Mouse (Mus musculus) small intestine, adult 2 months (tissue): ENCODE measurements around the gene Rapgefl1. TPM values are rescaled to one million over a fixed set of nuclear protein-coding genes. Genes with fewer than 3 reads are reported as not detected.

Experiments used
- H3K27ac ChIP-seq: fragments of 200-500 bp; 2 replicates; pipeline ENCODE4 v1.5.1; 2012; ENCODE audit warnings: low read depth, low read length, control low read depth, inconsistent platforms; ENCODE audit not compliant: insufficient read depth
- H3K27me3 ChIP-seq: fragments of 200-500 bp; 2 replicates; pipeline ENCODE4 v1.6.1; 2012; ENCODE audit warnings: mild to moderate bottlenecking, moderate library complexity, low read length, inconsistent platforms; ENCODE audit not compliant: control insufficient read depth, insufficient read depth
- H3K36me3 ChIP-seq: fragments of 200-500 bp; 2 replicates; pipeline ENCODE4 v1.6.1; 2012; ENCODE audit warnings: mild to moderate bottlenecking, low read length, control low read depth, inconsistent platforms; ENCODE audit not compliant: control insufficient read depth, insufficient read depth
- H3K4me1 ChIP-seq: fragments of 200-500 bp; 2 replicates; pipeline ENCODE4 v1.6.1; 2012; ENCODE audit warnings: low read length, inconsistent platforms, mixed read lengths; ENCODE audit not compliant: control insufficient read depth, insufficient read depth, insufficient read length
- H3K4me3 ChIP-seq: fragments of 200-500 bp; 2 replicates; pipeline ENCODE4 v1.5.1; 2012; ENCODE audit warnings: low read depth, mild to moderate bottlenecking, control low read depth, inconsistent platforms, low read length, moderate library complexity
- CTCF ChIP-seq: fragments of 200-500 bp; IDR thresholded peaks from 2 replicates; pipeline ENCODE4 v1.5.1; 2012; ENCODE audit warnings: low read depth, mild to moderate bottlenecking, control low read depth, inconsistent platforms, low read length, moderate library complexity, mixed read lengths; ENCODE audit not compliant: insufficient replicate concordance, insufficient read length; ENCODE audit errors: extremely low read depth
- POLR2A ChIP-seq: fragments of 200-500 bp; IDR thresholded peaks from 2 replicates; pipeline ENCODE4 v1.6.1; 2012; ENCODE audit warnings: low read depth, mild to moderate bottlenecking, control low read depth, inconsistent platforms, low read length, moderate library complexity
- WGBS: fragments of 180-500 bp; shearing (Covaris S2); methylation state at CpG from one replicate; pipeline ENCODE4 v1.1.7; 2018; 5-methylcytosine and 5-hydroxymethylcytosine counted together
- polyA plus RNA-seq: library from polyadenylated mRNA; depleted of rRNA; stranded (reverse); fragments of >200 nt; gene quantifications from 2 replicates; pipeline ENCODE4 v1.2.3, GENCODE M21; 2012

Rapgefl1 gene
- polyA plus RNA-seq, 1 experiment = 47.6 TPM

- peaks cover 21% of the 10 kb centered on the region for H3K36me3 ChIP-seq
- peak overlapping the region; percentile 9; the same call in 1 of the 2 replicates for H3K27ac ChIP-seq
- 86% methylated on average over 4 of the region's 4 CpGs for WGBS
- peaks cover 16% of the 10 kb centered on the region for H3K4me1 ChIP-seq
- no peak overlapping the region for H3K4me3 ChIP-seq
- H3K27me3 ChIP-seq = no peaks in the 10 kb centered on the region
- TF ChIP-seq CTCF (no peak), POLR2A (no peak)
Observed at GRCm38 (mm10) chr11:98871416-98871815, 34.8 kb downstream of the Rapgefl1 start.

DNA sequence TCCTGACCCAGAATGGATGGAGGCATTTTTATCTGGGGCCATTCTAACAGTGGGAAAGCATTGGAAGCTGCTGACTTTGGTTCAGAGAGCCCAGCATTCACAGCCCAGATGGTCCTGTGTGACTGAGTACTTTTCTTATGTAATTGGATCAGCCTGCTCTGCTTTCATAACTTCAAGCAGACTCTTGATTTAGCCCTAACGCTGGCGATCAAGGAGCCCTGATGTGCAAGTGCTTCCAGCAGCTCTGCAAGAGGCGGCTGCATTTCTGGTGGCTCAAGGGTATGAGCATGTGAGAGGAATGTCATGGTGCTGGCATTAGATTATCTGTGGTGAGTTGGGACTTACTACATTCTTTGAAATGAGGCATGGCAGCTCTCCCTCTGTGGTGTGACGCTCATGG lies 35.5 kb downstream of the Rapgefl1 start:
- H3K27me3 ChIP-seq = no peaks in the 10 kb centered on the region
- TF ChIP-seq CTCF (no peak), POLR2A (no peak)
- H3K4me1 ChIP-seq = peaks cover 21% of the 10 kb centered on the region
- H3K36me3 ChIP-seq = peaks cover 18% of the 10 kb centered on the region
- 81% methylated on average over 4 of the region's 4 CpGs for WGBS
- no peak overlapping the region for H3K4me3 ChIP-seq
- H3K27ac ChIP-seq = no peak overlapping the region

DNA sequence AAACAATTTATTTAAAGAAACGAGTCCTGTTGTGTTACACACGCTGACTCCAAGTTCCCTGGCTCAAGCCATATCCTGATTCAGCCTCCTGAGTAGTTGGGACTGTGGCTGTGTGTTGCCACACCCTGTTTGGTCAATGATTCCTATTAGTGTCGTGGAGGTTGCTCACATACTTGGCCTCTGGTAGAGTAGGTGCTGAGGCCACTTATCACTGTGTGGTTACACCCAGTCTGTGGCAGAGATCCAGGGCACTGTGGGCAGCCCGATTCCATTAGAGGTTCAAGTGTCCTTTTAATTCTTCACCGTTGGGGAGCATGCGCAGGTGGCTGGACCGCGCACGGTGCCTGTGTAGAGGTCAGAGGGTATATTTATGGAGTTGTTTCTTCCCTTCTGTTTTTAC lies 37.3 kb downstream of the Rapgefl1 start:
- H3K27me3 ChIP-seq = no peaks in the 10 kb centered on the region
- TF ChIP-seq CTCF (no peak), POLR2A (no peak)
- peaks cover 23% of the 10 kb centered on the region for H3K4me1 ChIP-seq
- H3K36me3 ChIP-seq = peaks cover 13% of the 10 kb centered on the region
- no peak overlapping the region for H3K4me3 ChIP-seq
- H3K27ac ChIP-seq = peak overlapping the region; percentile 85
- WGBS = 23% methylated on average over 9 of the region's 9 CpGs

GRCm38 (mm10) chr11:98877001-98877400 lies 40.4 kb downstream of the Rapgefl1 start:
- WGBS = 71% methylated on average over 9 of the region's 9 CpGs
- Histone ChIP-seq H3K36me3 (peaks cover 10% of the 10 kb centered on the region), H3K27me3 (no peaks in the 10 kb centered on the region), H3K4me1 (peaks cover 18% of the 10 kb centered on the region), H3K4me3 (no peak overlapping the region), H3K27ac (no peak overlapping the region)
- TF ChIP-seq POLR2A = no peak
- TF ChIP-seq CTCF = no peak

DNA sequence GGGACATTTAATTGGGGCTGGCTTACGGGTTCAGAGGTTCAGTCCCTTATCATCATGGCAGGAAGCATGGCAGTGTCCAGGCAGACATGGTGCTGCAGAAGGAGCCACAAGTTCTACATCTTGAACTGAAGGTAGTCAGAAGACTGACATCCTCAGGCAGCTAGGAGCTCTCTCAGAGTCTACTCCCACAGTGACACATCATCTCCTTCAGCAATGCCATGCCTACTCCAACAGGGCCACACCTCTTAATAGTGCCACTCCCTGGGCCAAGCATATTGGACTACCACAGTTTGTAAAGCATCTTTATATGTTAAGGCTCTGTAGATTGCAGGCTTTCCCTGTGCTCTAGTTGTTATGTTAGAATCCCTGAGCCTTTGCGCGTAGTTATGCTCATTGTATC lies 51.1 kb downstream of the Rapgefl1 start:
- TF ChIP-seq POLR2A = no peak
- TF ChIP-seq CTCF = no peak
- H3K27ac ChIP-seq = 0 out of 2 replicates have a peak overlapping the region, but pooled peaks have one; percentile 24
- no peak overlapping the region for H3K4me3 ChIP-seq
- peaks cover 64% of the 10 kb centered on the region for H3K36me3 ChIP-seq
- WGBS = 84% methylated on average over 3 of the region's 3 CpGs
- no peaks in the 10 kb centered on the region for H3K27me3 ChIP-seq
- H3K4me1 ChIP-seq = peaks cover 16% of the 10 kb centered on the region

GRCm38 (mm10) chr11:98889077-98889476 lies 52.5 kb downstream of the Rapgefl1 start:
- 94% methylated on average over 4 of the region's 4 CpGs for WGBS

GRCm38 (mm10) chr11:98889977-98890376 lies 53.4 kb downstream of the Rapgefl1 start:
- peaks cover 10% of the 10 kb centered on the region for H3K4me1 ChIP-seq
- no peak overlapping the region for H3K4me3 ChIP-seq
- H3K27ac ChIP-seq = no peak overlapping the region
- 91% methylated on average over 5 of the region's 5 CpGs for WGBS
- TF ChIP-seq POLR2A (no peak), CTCF (no peak)
- H3K36me3 ChIP-seq = peaks cover 80% of the 10 kb centered on the region
- no peaks in the 10 kb centered on the region for H3K27me3 ChIP-seq

More at GRCm38 (mm10) chr11:98889077-98889476, 52.5 kb downstream of the Rapgefl1 start:
- H3K4me1 ChIP-seq = peaks cover 12% of the 10 kb centered on the region
- H3K27me3 ChIP-seq = no peaks in the 10 kb centered on the region
- no peak overlapping the region for H3K4me3 ChIP-seq
- TF ChIP-seq POLR2A (no peak), CTCF (no peak)
- peaks cover 77% of the 10 kb centered on the region for H3K36me3 ChIP-seq
- no peak overlapping the region for H3K27ac ChIP-seq
